Mouse (Mus musculus): ENCODE measurements at regions not wholly inside any gene's neighbourhood (a gene's known extent, or its start where the extent isn't known, plus 50 kb on each side); places are given as distances from the start of the nearest gene placed in this dataset.

DNA sequence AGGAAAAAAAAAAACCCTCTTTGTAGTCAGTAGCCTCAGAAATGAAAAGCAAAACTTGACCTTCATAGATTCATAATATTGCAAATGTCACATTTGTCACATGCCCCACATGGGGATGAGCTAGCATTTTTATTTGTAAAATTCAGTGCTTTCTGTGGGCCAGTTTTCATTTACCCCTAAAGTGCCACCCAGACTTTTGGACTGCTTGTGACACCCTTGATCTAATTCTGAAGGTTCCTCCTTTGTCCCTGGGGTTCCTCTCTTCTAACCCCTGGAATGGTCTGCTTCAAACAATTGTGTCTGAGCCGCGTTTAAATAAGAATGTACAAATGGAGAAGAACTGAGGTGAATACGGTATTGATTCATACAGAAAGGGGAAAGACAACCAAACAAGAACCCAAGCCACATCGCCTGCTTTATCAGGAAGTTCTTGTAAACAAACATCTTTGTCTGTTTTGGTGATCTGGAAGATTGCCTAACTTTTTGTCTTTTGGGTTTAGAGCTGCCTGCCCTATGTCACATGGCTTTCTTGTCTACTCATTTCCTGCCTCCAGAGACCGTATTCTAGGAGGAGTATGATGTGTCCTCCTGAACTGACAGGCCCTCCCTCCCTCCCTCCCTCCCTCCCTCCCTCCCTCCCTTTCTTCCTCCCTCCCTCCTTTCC lies 203.1 kb upstream of the Gm9833 start:
- peak in 1 of 2 experiments; percentile 35 for DNase-seq (ENCODE audit: low spot score in 2 of 2)
- intact Hi-C loops (cut with DNase I): no loop called here

DNA sequence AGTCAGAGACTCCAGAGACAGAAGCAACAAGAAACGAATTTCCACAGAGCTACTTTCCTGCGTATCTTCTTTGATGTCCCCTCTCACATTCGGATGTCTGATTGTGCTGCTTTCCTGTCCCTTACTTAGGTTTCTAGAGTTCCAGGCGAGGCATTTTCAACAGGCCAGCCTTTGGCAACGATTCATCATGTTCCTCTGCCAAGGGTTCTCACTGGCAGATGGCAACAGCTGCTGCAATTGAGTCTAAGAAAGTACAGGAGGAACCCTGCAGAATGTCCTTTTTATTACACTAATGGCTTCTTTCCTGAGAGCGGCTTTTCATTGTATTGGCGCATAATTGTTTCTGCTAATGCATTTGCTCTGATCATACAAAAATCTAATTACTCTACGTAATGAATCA lies 202.3 kb upstream of the Gm9833 start:
- DNase-seq (ENCODE audit: low spot score in 2 of 2): peak; percentile 73 to 76
- intact Hi-C loops (cut with DNase I): no loop called here

DNA sequence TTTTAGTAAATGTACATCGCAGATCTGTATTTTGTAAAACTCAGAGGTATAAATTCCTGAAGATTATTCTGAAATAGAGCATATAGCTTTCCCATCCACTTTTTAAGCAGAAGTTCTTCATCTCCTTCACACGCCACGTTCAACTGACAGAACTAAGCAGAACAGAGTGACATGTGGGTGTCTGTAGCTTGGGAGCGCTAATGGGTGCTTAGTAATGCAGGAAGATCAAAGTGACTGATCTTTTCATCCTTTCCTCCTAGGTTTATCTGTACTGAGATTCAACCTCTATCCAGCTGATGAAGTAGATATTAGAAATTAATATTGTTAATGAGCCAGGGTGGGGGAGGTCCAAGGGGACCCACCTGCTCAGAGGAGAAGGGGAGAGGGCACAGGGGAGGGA lies 201.8 kb upstream of the Gm9833 start:
- intact Hi-C loops (cut with DNase I): no loop called here

DNA sequence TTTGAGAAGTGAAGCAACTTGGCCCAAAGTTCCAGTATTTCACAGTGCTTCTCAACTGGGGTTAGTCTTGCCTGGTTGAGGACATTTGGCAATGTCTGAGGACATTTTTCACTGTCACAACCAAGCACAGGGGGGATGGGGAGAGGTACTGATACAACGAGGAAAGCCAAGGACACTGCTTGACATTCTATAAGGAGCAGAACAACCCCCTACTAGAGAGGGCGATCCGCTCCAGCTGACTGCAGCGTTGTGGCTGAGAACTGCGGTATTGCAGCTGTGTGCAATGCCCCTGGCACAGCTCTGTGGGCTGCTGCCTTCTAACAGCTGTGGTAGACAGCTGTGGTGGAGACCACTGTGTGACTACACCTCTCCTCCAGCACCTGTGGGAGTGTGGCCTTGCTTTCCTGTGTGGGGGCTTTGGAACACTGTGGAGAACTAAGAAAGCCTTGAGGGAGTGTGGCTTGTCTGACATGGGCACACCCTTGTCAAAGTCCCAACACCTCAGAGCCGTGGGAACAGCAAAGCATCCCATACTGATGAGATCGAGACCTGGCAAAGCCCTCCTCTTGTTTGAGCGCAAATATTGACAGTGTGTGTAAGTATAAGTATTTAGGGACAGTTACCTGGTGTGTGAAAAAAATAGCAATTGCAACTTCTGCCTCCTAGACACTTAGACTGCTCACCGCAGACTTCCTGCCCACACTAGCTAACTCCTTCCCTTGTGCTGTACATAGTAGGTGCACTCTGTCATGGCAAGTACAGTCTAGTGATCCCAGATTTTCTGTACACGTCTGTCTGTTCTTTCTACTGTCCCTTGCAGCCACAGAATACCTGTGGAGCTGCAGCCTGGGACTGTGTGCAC lies 200.9 kb upstream of the Gm9833 start:
- intact Hi-C loops (cut with DNase I): no loop called here
- DNase-seq (ENCODE audit: low spot score in 2 of 2): peak in 1 of 2 experiments; percentile 28

More for the DNA sequence above, 201.8 kb upstream of the Gm9833 start:
- no peak for DNase-seq (ENCODE audit: low spot score in 2 of 2)

DNA sequence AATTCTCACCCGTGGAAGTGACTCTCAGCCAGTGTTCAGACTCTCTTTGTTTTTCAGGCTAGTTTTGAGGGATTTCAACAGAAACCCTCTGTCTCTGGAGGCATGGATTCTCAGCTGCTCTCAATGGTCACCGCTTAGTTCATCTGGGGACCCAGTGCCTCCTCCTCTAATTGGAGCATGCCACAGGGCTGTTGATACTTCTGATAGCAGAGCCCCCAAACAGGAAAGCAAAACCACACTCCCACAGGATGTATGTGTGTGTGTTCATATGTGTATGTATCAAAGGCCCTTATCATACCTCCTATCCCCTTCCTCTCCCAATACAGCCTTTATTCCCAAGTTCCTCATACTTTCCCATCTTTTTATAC lies 200.3 kb upstream of the Gm9833 start:
- intact Hi-C loops (cut with DNase I): no loop called here

DNA sequence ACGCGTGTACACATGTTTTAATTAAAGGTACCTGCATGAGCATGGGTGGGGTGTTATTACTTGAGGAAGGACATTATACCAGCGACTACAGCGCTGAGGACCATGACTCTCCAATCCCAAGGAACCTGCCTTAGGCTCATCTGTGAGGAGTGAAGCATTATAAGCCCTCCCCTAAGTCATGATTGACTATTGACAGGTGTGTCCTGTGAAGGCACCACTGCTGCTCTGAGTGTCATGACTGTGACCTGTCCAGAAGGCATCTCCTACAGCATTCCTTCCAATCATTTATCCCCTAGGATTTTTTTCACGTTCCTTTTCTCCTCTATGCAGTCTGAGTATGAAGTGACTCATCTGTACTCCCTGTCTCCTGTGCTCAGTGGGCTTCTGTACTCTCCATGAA lies 199.9 kb upstream of the Gm9833 start:
- intact Hi-C loops (cut with DNase I): no loop called here
- no peak for DNase-seq (ENCODE audit: low spot score in 2 of 2)

More for the DNA sequence above, 200.3 kb upstream of the Gm9833 start:
- no peak for DNase-seq (ENCODE audit: low spot score in 2 of 2)

DNA sequence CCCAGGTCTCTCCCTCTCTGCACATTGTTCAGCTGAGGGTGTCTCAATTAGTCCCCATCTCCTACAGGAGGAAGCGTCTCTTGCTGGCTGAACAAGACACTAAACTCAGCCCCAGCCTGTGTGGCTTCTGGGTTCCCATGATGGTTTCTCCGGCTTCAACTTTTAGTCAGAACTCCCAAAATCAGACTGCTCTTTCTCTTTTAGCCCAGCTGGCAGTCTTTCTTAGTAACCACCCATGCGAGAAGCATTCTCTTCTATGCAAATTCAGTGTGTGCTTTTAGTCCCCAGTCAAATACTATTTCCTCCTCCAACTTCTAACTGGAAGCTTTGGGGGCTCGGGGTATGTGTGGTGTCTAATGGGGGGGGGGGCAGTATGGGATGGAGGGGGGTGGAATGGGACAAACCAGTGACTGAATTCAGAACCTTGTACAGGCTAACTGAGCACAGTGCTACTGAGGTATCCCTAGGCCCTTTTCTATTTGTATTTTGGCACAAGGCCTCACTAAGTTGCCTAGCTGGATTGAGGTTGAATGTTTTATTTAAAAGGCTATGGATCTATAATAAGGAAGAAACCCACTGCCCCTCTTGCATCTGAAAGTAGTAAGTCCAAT lies 194.9 kb upstream of the Gm9833 start:
- intact Hi-C loops (cut with DNase I): no loop called here
- DNase-seq (ENCODE audit: low spot score in 2 of 2): peak; percentile 32 to 44

DNA sequence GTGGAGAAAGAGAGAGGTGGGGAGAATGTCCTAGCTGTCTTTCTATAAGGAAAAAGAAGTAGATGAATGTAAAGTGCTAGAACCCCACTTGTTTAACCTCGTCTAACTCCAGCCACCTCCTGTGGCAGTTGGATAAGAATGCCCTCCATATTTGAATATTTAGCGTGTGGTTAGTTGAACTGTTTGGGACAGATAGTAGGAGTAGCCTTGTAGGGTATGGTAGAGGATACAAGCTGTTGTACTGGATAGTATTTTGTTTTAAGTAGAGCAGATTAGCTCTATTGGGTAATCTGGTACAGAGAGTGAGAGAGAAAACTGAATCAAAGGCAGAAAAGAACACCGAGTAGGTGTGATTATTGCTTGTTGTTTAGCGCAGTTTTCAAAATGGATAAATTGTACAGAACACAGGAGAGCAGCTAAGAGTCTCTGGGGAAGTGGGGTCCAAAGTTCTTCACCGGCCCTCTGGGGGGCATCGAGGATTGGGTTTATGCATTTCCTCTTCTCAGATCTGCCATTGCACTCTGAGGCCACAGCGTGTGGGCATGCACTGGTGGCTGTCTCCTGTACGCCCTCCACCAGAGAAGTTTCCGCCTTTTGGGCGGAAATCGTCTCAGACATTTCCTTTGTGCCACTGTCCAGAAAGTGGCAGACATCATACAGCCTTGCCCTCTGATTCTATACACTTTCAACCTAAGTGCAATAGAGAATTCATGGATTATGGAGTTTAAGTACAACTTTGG lies 192.3 kb upstream of the Gm9833 start:
- intact Hi-C loops (cut with DNase I): no loop called here
- no peak for DNase-seq (ENCODE audit: low spot score in 2 of 2)

DNA sequence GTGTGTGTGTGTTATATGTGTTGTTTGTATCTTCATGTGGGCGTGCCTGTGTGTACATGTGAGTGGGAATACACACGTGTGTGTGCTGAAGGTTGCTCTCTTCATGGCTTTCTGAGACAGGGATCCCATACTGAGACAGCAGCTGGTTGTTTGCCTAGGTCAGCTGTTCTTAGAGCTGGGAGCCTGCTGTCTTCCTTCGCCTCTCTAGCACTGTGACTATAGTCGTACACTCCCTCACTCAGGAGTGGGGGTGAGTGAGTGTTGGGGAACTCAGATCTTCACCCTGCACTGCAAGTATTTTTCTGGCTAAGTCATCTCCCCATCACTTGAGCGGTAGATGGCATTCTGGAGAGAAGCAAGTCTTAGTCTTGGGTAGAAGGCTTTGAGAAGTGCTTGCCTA lies 191.6 kb upstream of the Gm9833 start:
- intact Hi-C loops (cut with DNase I): no loop called here
- DNase-seq (ENCODE audit: low spot score in 2 of 2): peak in 1 of 2 experiments; percentile 30

DNA sequence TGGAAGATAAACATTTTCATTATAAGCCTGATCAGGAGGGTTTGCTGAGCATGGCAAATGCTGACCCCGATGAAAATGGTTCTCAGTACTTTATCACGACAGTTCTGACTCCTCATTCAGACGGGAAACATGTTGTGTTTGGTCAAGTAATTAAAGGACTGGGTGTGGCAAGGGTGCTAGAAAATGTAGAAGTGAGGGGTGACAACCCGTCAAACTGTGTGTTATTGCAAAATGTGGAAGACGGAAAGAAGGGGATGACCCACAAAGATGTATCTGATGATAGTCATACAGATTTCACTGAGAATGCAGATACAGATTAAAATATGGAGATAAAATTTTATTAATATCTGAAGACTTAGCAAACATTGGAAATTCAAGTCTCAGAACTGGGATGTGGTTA lies 186.2 kb upstream of the Gm9833 start:
- intact Hi-C loops (cut with DNase I): no loop called here

DNA sequence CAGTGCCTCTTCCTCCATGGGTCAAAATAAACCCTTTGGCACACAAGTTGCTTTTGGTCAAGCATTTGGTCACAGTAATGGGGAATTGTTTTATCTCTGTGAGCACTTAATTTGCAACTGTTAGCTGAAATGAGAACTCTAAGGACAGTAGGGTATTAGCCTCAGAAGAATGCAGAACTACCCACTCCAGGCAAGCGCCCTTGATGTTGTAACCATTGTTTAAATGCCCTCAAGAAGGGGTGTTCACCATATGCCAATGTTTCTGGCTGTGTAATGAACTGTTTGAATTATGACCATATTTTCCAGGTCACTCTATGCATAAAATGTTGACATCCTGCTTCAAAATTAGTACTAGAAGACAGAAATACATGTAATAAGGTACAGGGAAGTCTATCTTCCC lies 174.6 kb upstream of the Gm9833 start:
- DNase-seq (ENCODE audit: low spot score in 2 of 2): no peak

More for the DNA sequence above, 186.2 kb upstream of the Gm9833 start:
- no peak for DNase-seq (ENCODE audit: low spot score in 2 of 2)

DNA sequence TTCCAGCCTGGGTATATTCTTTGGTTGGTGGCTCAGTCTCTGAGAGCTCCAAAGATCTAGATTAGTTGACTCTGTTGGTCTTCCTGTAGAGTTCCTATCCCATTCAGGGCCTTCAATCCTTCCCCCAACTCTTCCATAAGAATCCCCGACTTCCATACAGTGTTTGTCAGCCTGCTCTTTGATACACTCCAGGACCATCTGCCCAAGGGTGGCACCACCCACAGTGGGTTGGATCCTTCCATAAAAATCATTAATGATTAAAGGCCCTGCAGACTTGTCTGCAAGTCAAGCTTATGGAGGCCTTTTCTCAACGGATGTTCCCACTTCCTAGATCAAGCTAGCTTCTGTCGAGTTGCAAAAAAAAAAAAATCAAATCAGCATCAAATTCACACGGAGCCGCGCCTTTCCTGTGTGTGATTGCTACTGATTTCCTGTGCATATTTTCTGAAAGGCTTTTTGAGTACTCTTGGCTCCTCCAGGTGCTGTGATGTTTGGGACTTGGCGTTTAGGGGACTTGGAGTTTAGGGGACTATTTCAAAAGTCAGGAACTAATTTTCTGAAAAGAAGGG lies 171.3 kb upstream of the Gm9833 start:
- intact Hi-C loops (cut with DNase I): no loop called here
- no peak for DNase-seq (ENCODE audit: low spot score in 2 of 2)

More for the DNA sequence above, 174.6 kb upstream of the Gm9833 start:
- intact Hi-C loops (cut with DNase I): no loop called here

DNA sequence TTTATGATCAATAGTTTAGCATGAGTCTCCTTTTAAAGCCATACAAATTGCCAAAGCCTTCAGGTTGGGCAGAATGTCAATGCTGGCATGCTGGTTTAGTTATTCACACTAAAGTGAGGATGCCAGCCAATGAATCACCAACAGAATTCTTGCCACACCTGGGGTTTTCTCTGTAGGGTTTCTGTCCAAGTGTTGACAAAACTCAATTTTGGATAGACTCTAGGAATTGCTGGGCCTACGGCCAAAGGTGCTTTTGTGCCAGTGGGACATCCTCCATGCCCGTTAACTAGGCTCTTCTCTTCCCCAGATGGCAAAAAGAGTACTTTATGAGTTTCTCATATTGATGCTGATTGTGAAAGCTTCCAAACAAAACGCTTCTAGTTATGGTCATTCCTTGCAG lies 167.6 kb upstream of the Gm9833 start:
- DNase-seq (ENCODE audit: low spot score in 2 of 2): peak; percentile 16 to 37
- intact Hi-C loops (cut with DNase I): no loop called here

DNA sequence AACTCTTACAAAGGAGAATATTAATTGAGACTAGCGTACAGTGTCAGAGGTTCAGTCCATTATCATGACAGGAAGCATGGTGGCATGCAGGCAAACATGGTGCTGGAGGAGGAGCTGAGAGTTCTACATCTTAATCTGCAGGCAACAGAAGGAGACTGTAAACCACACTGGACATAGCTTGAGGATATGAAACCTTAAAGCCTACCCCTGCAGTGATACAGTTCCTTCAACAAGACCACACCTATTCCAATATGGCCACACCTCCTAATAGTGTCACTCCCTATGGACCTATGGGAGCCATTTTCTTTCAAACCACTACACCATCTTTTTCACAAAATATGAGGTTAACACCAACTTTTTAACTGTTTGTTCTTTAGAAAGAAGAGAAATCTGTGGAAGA lies 166.2 kb upstream of the Gm9833 start:
- no peak for DNase-seq (ENCODE audit: low spot score in 2 of 2)
- intact Hi-C loops (cut with DNase I): no loop called here

DNA sequence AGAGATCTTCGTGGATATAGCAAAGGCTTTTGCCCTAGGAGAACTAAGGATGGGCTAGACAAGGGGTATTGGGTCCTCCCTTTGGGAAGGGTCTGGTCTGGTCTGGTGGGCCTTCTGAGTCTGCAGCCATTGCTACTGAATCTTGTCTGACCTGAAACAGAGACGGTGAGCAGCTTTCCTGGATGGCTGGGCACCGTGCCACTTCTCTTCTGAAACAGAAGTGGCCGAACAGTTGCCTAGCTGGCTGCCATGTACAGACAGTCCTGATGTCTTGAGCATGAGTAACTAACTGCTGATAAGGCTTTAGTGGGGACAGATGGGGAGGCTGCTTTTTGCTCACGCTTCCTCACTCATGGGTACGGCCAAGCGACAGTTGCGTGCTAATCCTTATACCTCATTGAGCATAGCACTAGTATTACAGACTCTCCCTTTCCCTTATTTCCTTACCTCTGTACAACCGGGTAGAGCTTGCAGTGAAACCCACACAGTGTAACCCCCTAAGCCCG lies 165.3 kb upstream of the Gm9833 start:
- intact Hi-C loops (cut with DNase I): no loop called here
- peak; percentile 13 to 19 for DNase-seq (ENCODE audit: low spot score in 2 of 2)

DNA sequence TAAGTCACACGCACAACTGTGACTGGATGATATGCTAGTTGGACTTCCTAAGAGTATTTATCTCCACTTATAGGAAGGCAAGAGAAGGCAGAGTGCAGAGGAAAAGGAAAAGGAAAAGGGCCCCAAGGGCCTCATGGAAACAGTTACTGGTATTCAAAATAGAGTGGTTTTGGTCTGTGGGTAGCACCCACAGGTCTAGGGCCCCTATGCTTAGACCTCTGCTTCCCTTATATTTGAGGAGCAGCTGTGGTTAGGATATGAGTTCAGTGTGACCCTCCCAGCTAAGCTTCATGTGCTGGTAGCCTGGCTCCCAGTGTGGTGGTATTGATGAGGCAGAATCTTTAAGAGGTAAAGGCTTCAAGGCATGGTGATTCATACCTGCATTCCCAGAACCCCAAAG lies 163.3 kb upstream of the Gm9833 start:
- intact Hi-C loops (cut with DNase I): no loop called here
- DNase-seq (ENCODE audit: low spot score in 2 of 2): no peak

DNA sequence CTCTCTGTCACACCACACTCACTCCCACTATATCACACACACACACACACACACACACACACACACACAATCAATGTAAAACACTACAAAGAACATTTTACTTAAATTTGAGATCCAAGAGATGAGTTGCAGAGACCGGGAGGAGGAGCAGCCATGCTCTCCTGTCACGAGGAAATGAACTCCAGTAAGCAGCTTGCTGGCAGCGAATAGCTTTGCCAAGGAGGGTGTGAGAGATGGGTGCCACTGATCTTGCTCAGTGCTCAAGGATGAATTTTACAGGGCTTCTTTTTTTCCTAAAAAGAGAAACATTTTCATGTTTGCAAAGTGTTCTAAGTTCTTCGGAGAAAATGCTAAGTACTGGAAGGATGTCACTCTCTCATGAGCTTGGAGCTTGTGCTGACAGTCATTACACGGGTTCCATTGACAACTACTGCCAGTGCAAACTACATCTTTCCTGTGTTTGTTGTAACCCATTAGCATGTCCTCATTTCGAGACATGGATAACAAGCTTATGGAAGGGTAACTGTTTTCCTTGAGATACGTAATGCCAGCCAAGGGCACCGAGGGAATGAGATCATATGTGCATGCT lies 151.0 kb upstream of the Gm9833 start:
- DNase-seq (ENCODE audit: low spot score in 2 of 2): no peak
- intact Hi-C loops (cut with DNase I): no loop called here

DNA sequence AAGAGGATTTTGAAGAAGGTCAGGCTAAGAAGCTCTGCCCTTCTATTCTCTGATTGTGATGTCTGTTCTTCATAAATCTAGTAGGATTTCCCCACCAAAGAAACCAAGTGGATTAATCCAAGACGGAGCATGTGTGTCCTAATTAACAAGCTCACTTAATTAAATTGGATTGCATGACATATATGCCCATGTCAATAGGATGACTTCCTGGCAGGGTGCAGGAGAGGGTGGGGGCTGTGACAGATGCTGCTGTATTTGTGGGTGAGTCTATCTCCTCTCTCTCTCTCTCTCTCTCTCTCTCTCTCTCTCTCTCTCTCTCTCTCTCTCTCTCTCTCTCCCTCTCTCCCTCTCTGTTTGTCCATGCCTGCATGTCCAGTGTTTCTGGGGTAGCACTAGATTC lies 149.3 kb upstream of the Gm9833 start:
- no peak for DNase-seq (ENCODE audit: low spot score in 2 of 2)
- intact Hi-C loops (cut with DNase I): no loop called here

DNA sequence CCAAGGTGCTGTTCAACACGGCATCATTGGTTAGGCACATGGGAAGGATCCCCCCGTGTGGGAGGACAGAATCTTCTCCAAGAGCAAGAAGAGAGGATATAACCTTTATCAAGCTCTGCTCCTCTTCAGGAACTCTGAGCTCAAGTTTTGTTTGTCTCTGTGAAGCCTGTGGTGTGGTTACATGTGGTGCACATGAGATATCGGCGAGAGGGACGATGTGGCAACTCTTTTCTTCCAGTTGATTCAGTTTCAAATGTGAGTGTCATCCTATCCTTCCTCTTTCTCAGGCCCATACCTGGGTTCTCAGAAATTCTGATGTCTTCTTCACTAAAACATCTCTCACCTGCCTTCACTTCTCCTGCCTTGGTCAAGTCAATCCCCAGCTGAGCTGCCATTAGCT lies 145.3 kb upstream of the Gm9833 start:
- no peak for DNase-seq (ENCODE audit: low spot score in 2 of 2)
- intact Hi-C loops (cut with DNase I): no loop called here
